Mouse (Mus musculus): Measurements from ENCODE around the gene Dmac2.

- TF ChIP-seq CTCF (IDR thresholded peaks at IDR 0.05; ENCODE audit: borderline replicate concordance, control insufficient read depth, extremely low read depth, insufficient read depth, low read length, poor library complexity) = no peak
- TF ChIP-seq POLR2A (IDR thresholded peaks at IDR 0.05; ENCODE audit: control insufficient read depth, extremely low read depth, insufficient read depth, low read length, poor library complexity) = no peak
These were observed 12.0 kb upstream of the Dmac2 start for GRCm38 (mm10) chr7:25607196-25607595.

All from thymus, adult 2 months (tissue).